Mouse (Mus musculus) hindbrain, embryonic 13.5 days (tissue): ENCODE measurements around the gene Acadl. TPM values are rescaled to one million over a fixed set of nuclear protein-coding genes. Genes with fewer than 3 reads are reported as not detected.

Experiments used
- ATAC-seq: fragments of 200-750 bp; cut with Nextera tagmentation; 2 replicates; pipeline ENCODE4 v1.8.0; 2017; ENCODE audit warnings: moderate TSS enrichment; ENCODE audit not compliant: low FRiP score
- H3K27ac ChIP-seq: fragments of 300-500 bp; sonication (generic); 2 replicates; pipeline ENCODE4 v1.5.1; 2015; ENCODE audit warnings: inconsistent platforms, mild to moderate bottlenecking, moderate library complexity
- H3K27me3 ChIP-seq: fragments of 300-500 bp; sonication (generic); 2 replicates; pipeline ENCODE4 v1.6.1; 2015; ENCODE audit warnings: mild to moderate bottlenecking, inconsistent platforms
- H3K36me3 ChIP-seq: fragments of 300-500 bp; sonication (generic); 2 replicates; pipeline ENCODE4 v1.6.1; 2015; ENCODE audit warnings: mild to moderate bottlenecking, inconsistent platforms
- H3K4me1 ChIP-seq: fragments of 300-500 bp; sonication (generic); replicated peaks from 2 replicates; pipeline ENCODE4 v1.6.1; 2015; ENCODE audit warnings: inconsistent platforms
- H3K4me2 ChIP-seq: fragments of 300-500 bp; sonication (generic); 2 replicates; pipeline ENCODE4 v1.6.1; 2015; ENCODE audit warnings: inconsistent platforms, mild to moderate bottlenecking, moderate library complexity
- H3K4me3 ChIP-seq: fragments of 300-500 bp; sonication (generic); 2 replicates; pipeline ENCODE4 v1.5.1; 2015; ENCODE audit warnings: mild to moderate bottlenecking, inconsistent platforms
- H3K9ac ChIP-seq: fragments of 300-500 bp; sonication (generic); 2 replicates; pipeline ENCODE4 v1.6.1; 2015; ENCODE audit warnings: mild to moderate bottlenecking, inconsistent platforms
- H3K9me3 ChIP-seq: fragments of 300-500 bp; sonication (generic); 2 replicates; pipeline ENCODE4 v1.6.1; 2016; ENCODE audit warnings: inconsistent platforms
- WGBS: fragments of 180-500 bp; shearing (Covaris S2); methylation state at CpG from one replicate; pipeline ENCODE4 v1.1.7; 2015; 5-methylcytosine and 5-hydroxymethylcytosine counted together
- polyA plus RNA-seq: library from polyadenylated mRNA; unstranded; fragments of >200 nt; fragmentation: Nextera tagmentation; extraction: Ambion mirVana; gene quantifications from 2 replicates; pipeline ENCODE4 v1.2.1, GENCODE M21; 2015

Gene Acadl
- polyA plus RNA-seq, 1 experiment from 2014 or later = 65.3 TPM

GRCm38 (mm10) chr1:66813191-66813590, 49.9 kb downstream of the Acadl start:
- H3K9ac ChIP-seq = no peak overlapping the region
- H3K27me3 ChIP-seq = no peaks in the 10 kb centered on the region
- no peak for ATAC-seq
- no peak overlapping the region for H3K27ac ChIP-seq
- no peak overlapping the region for H3K4me3 ChIP-seq
- H3K9me3 ChIP-seq = no peaks in the 10 kb centered on the region
- H3K36me3 ChIP-seq = no peaks in the 10 kb centered on the region
- 83% methylated on average over 1 of the region's 1 CpGs for WGBS
- no peak overlapping the region for H3K4me2 ChIP-seq
- H3K4me1 ChIP-seq = peaks cover 18% of the 10 kb centered on the region

- no peaks in the 10 kb centered on the region for H3K9me3 ChIP-seq
- 78% methylated on average over 1 of the region's 1 CpGs for WGBS
- no peak overlapping the region for H3K4me2 ChIP-seq
- H3K27ac ChIP-seq = no peak overlapping the region
- H3K4me1 ChIP-seq = no peaks in the 10 kb centered on the region
- H3K27me3 ChIP-seq = no peaks in the 10 kb centered on the region
- H3K4me3 ChIP-seq = no peak overlapping the region
- H3K36me3 ChIP-seq = no peaks in the 10 kb centered on the region
- H3K9ac ChIP-seq = no peak overlapping the region
- no peak for ATAC-seq
Observed at GRCm38 (mm10) chr1:66806821-66807220, 56.3 kb downstream of the Acadl start.

- WGBS = 90% methylated on average over 1 of the region's 1 CpGs
- Histone ChIP-seq H3K27ac (no peak overlapping the region), H3K36me3 (peaks cover 10% of the 10 kb centered on the region), H3K27me3 (no peaks in the 10 kb centered on the region), H3K4me3 (no peak overlapping the region), H3K9ac (no peak overlapping the region), H3K4me2 (no peak overlapping the region), H3K4me1 (no peaks in the 10 kb centered on the region), H3K9me3 (no peaks in the 10 kb centered on the region)
- no peak for ATAC-seq
Observed at GRCm38 (mm10) chr1:66805408-66805807, 57.7 kb downstream of the Acadl start.

GRCm38 (mm10) chr1:66804710-66805109, 58.4 kb downstream of the Acadl start:
- ATAC-seq = no peak
- H3K4me1 ChIP-seq = no peaks in the 10 kb centered on the region
- H3K4me2 ChIP-seq = no peak overlapping the region
- H3K36me3 ChIP-seq = peaks cover 17% of the 10 kb centered on the region
- H3K4me3 ChIP-seq = no peak overlapping the region
- no peaks in the 10 kb centered on the region for H3K9me3 ChIP-seq
- H3K27ac ChIP-seq = no peak overlapping the region
- no peak overlapping the region for H3K9ac ChIP-seq
- 74% methylated on average over 5 of the region's 5 CpGs for WGBS
- no peaks in the 10 kb centered on the region for H3K27me3 ChIP-seq

DNA sequence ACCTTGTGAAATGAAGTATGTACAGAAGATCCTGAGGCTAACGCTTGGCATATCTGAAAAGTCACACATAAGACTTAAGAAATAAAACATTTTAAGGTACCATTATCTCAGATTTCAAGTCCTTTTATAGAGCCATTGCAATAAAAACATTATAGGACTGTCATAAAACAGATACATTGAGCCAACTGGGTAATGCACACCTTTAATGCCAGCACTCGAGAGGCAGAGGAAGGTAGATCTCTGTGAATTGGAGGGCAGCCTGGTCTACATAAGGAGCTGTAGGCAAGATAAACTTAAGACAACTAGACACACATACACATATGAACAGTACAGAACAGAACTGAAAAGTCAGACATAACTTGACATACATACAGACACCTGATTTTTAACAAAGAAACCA, 65.1 kb downstream of the Acadl start:
- no peak overlapping the region for H3K4me3 ChIP-seq
- no peaks in the 10 kb centered on the region for H3K9me3 ChIP-seq
- H3K36me3 ChIP-seq = peaks cover 26% of the 10 kb centered on the region
- no peaks in the 10 kb centered on the region for H3K27me3 ChIP-seq
- no peak overlapping the region for H3K9ac ChIP-seq
- no peaks in the 10 kb centered on the region for H3K4me1 ChIP-seq
- H3K27ac ChIP-seq = no peak overlapping the region
- no peak for ATAC-seq
- no peak overlapping the region for H3K4me2 ChIP-seq
- 95% methylated on average over 2 of the region's 2 CpGs for WGBS

GRCm38 (mm10) chr1:66792838-66793466, 70.1 kb downstream of the Acadl start:
- Histone ChIP-seq H3K27me3 (no peaks in the 10 kb centered on the region), H3K27ac (no peak overlapping the region), H3K4me3 (no peak overlapping the region), H3K9ac (no peak overlapping the region), H3K4me2 (no peak overlapping the region), H3K36me3 (0 out of 2 replicates have a peak, but pooled peaks cover 5% of the 10 kb centered on the region), H3K4me1 (no peaks in the 10 kb centered on the region), H3K9me3 (no peaks in the 10 kb centered on the region)
- WGBS = 95% methylated on average over 2 of the region's 2 CpGs
- no peak for ATAC-seq

DNA sequence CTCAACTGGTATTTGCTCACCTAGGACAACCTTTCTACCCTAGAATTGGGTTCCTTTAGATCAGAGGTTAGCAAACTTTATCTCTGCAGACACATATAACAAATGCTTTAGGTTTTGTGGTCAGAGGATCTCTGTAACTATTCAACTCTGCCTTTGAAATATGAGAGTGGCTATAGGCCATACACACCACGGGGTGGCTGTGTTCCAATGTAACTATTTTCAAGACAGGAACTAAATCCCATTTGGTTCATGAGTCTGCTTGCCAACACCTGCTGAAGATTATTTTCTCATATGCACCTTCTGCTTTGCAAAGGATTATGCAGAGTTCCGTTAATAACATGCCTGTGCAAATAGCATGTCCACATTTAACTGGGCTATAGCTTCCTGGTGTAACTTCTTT, 80.8 kb downstream of the Acadl start:
- H3K36me3 ChIP-seq = no peaks in the 10 kb centered on the region
- H3K4me2 ChIP-seq = no peak overlapping the region
- no peak overlapping the region for H3K9ac ChIP-seq
- no peaks in the 10 kb centered on the region for H3K9me3 ChIP-seq
- no peak for ATAC-seq
- 78% methylated on average over 2 of the region's 2 CpGs for WGBS
- no peaks in the 10 kb centered on the region for H3K4me1 ChIP-seq
- no peaks in the 10 kb centered on the region for H3K27me3 ChIP-seq
- H3K27ac ChIP-seq = no peak overlapping the region
- H3K4me3 ChIP-seq = no peak overlapping the region

GRCm38 (mm10) chr1:66781027-66781426, 82.0 kb downstream of the Acadl start:
- Histone ChIP-seq H3K9ac (no peak overlapping the region), H3K4me1 (no peaks in the 10 kb centered on the region), H3K9me3 (no peaks in the 10 kb centered on the region), H3K4me2 (no peak overlapping the region), H3K27me3 (no peaks in the 10 kb centered on the region), H3K27ac (no peak overlapping the region), H3K36me3 (no peaks in the 10 kb centered on the region), H3K4me3 (no peak overlapping the region)
- ATAC-seq = no peak
- WGBS = 88% methylated on average over 4 of the region's 4 CpGs

Other genes starting within 250 kb of the Acadl start
- 37.2 and 44.5 TPM in 2 replicates for gene Rpe, start 162.4 kb downstream of the Acadl start, polyA plus RNA-seq
- gene Kansl1l, start 45.7 kb downstream of the Acadl start, polyA plus RNA-seq = 16.4 and 19.8 TPM in 2 replicates
- gene Myl1, start 82.1 kb upstream of the Acadl start, polyA plus RNA-seq = 3.9 and 8.5 TPM in 2 replicates
- gene Lancl1, start 175.6 kb upstream of the Acadl start, polyA plus RNA-seq = 167 and 177 TPM in 2 replicates